Mouse (Mus musculus) intestine, postnatal 0 days (tissue): ENCODE measurements around the gene Jund. TPM values are rescaled to one million over a fixed set of nuclear protein-coding genes. Genes with fewer than 3 reads are reported as not detected.

Source experiments
- ATAC-seq: fragments of 200-750 bp; cut with Nextera tagmentation; 2 replicates; pipeline ENCODE4 v1.8.0; 2017; ENCODE audit warnings: mild to moderate bottlenecking, moderate TSS enrichment, moderate library complexity
- H3K27ac ChIP-seq: fragments of 300-500 bp; sonication (generic); 2 replicates; pipeline ENCODE4 v1.5.1; 2014; ENCODE audit warnings: mild to moderate bottlenecking, low read depth, low read length, moderate library complexity
- H3K27me3 ChIP-seq: fragments of 300-500 bp; sonication (generic); replicated peaks from 2 replicates; pipeline ENCODE4 v1.6.1; 2014; ENCODE audit warnings: low read length, mixed read lengths; ENCODE audit not compliant: control insufficient read depth, insufficient read depth
- H3K36me3 ChIP-seq: fragments of 300-500 bp; sonication (generic); 2 replicates; pipeline ENCODE4 v1.6.1; 2014; ENCODE audit warnings: mild to moderate bottlenecking, moderate library complexity; ENCODE audit not compliant: control insufficient read depth, insufficient read depth
- H3K4me1 ChIP-seq: fragments of 300-500 bp; sonication (generic); replicated peaks from 2 replicates; pipeline ENCODE4 v1.6.1; 2014; ENCODE audit warnings: antibody characterized with exemption, low read length, mixed read lengths; ENCODE audit not compliant: control insufficient read depth, insufficient read depth
- H3K4me2 ChIP-seq: fragments of 300-500 bp; sonication (generic); replicated peaks from 2 replicates; pipeline ENCODE4 v1.6.1; 2014; ENCODE audit warnings: low read depth, mild to moderate bottlenecking, moderate library complexity
- H3K4me3 ChIP-seq: fragments of 300-500 bp; sonication (generic); 2 replicates; pipeline ENCODE4 v1.5.1; 2014; ENCODE audit warnings: low read depth, low read length
- H3K9ac ChIP-seq: fragments of 300-500 bp; sonication (generic); 2 replicates; pipeline ENCODE4 v1.6.1; 2014; ENCODE audit warnings: mild to moderate bottlenecking, low read depth, low read length
- H3K9me3 ChIP-seq: fragments of 300-500 bp; sonication (generic); 2 replicates; pipeline ENCODE4 v1.6.1; 2016; ENCODE audit warnings: mixed run types; ENCODE audit not compliant: control insufficient read depth
- CTCF ChIP-seq: sonication (generic); IDR thresholded peaks from 2 replicates; pipeline ENCODE4 v1.5.1; 2016; ENCODE audit warnings: low read depth, mild to moderate bottlenecking, control low read depth, antibody characterized with exemption, moderate library complexity
- WGBS: fragments of 180-500 bp; shearing (Covaris S2); extraction: QIAGEN DNeasy Blood & Tissue Kit; methylation state at CpG from one replicate; pipeline ENCODE4 v1.1.7; 2014; 5-methylcytosine and 5-hydroxymethylcytosine counted together
- polyA plus RNA-seq: library from polyadenylated mRNA; unstranded; fragments of >200 nt; fragmentation: Nextera tagmentation; extraction: Ambion mirVana; gene quantifications from 2 replicates; pipeline ENCODE4 v1.2.1, GENCODE M21; 2015

Jund gene
- polyA plus RNA-seq, 1 experiment from 2014 or later = 121 TPM

GRCm38 (mm10) chr8:70673079-70673856 lies 25.5 kb upstream of the Jund start, which contains the start of gene Lsm4:
Lsm4 (plus strand) TSS chr8:70673248.
- H3K36me3 ChIP-seq = peaks cover 5% of the 10 kb centered on the region; the same call in 1 of the 2 replicates
- peaks cover 8% of the 10 kb centered on the region; the same call in 1 of the 2 replicates for H3K4me1 ChIP-seq
- H3K4me2 ChIP-seq = peak within 1 kb of the TSS; percentile 66
- peak within 1 kb of the TSS; percentile 95 for H3K27ac ChIP-seq
- peak; percentile 92 for TF ChIP-seq CTCF
- peak within 1 kb of the TSS; percentile 40 for H3K9ac ChIP-seq
- H3K9me3 ChIP-seq = no peaks in the 10 kb centered on the region
- peak within 1 kb of the TSS; percentile 66 for H3K4me3 ChIP-seq
- ATAC-seq = peak; percentile 95
- WGBS = under 1% methylated on average over 60 of the region's 60 CpGs
- H3K27me3 ChIP-seq = no peaks in the 10 kb centered on the region

DNA sequence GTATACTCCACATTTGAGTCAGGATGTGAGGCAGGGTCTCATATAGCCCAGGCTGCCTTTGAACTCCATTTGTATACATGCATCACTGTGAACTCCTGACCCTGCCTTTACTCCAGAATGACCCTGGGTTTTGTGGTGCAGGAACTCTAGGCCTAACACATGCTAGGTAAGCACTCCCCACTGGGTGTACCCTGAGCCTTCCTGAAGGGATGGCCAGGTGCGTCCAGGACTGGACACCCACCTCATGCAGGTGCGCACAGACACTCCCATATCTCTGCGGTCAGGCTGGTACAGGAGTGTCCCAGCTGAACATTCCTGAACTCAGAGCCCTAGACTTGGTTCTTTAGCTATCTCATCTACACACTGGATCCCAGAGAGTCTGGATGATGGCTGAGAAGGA lies 24.6 kb upstream of the Jund start:
- Histone ChIP-seq H3K9ac (no peak overlapping the region), H3K9me3 (no peaks in the 10 kb centered on the region), H3K4me3 (peak overlapping the region; percentile 66), H3K36me3 (peaks cover 8% of the 10 kb centered on the region; the same call in 1 of the 2 replicates), H3K4me1 (peaks cover 8% of the 10 kb centered on the region; the same call in 1 of the 2 replicates), H3K27ac (peak overlapping the region; percentile 95), H3K4me2 (peak overlapping the region; percentile 66), H3K27me3 (no peaks in the 10 kb centered on the region)
- no peak for ATAC-seq
- WGBS = 45% methylated on average over 3 of the region's 3 CpGs
- no peak for TF ChIP-seq CTCF

GRCm38 (mm10) chr8:70674716-70675115 lies 24.0 kb upstream of the Jund start:
- no peak overlapping the region for H3K9ac ChIP-seq
- no peak for TF ChIP-seq CTCF
- no peak for ATAC-seq
- H3K4me2 ChIP-seq = peak overlapping the region; percentile 66; the same call in 1 of the 2 replicates
- no peaks in the 10 kb centered on the region for H3K27me3 ChIP-seq
- 48% methylated on average over 4 of the region's 4 CpGs for WGBS
- peaks cover 8% of the 10 kb centered on the region; the same call in 1 of the 2 replicates for H3K4me1 ChIP-seq
- H3K27ac ChIP-seq = peak overlapping the region; percentile 95
- no peaks in the 10 kb centered on the region for H3K9me3 ChIP-seq
- no peak overlapping the region for H3K4me3 ChIP-seq
- H3K36me3 ChIP-seq = peaks cover 8% of the 10 kb centered on the region; the same call in 1 of the 2 replicates

- no peak overlapping the region for H3K4me2 ChIP-seq
- no peaks in the 10 kb centered on the region for H3K27me3 ChIP-seq
- no peak overlapping the region for H3K4me3 ChIP-seq
- ATAC-seq = no peak
- 71% methylated on average over 1 of the region's 1 CpGs for WGBS
- peaks cover 8% of the 10 kb centered on the region; the same call in 1 of the 2 replicates for H3K36me3 ChIP-seq
- no peak for TF ChIP-seq CTCF
- no peaks in the 10 kb centered on the region for H3K9me3 ChIP-seq
- H3K9ac ChIP-seq = no peak overlapping the region
- peaks cover 8% of the 10 kb centered on the region; the same call in 1 of the 2 replicates for H3K4me1 ChIP-seq
- H3K27ac ChIP-seq = peak overlapping the region; percentile 95; the same call in 1 of the 2 replicates
These were observed 23.4 kb upstream of the Jund start for GRCm38 (mm10) chr8:70675336-70675735.

GRCm38 (mm10) chr8:70677451-70678080 lies 21.2 kb upstream of the Jund start:
- Histone ChIP-seq H3K36me3 (peaks cover 8% of the 10 kb centered on the region; the same call in 1 of the 2 replicates), H3K4me1 (peaks cover 13% of the 10 kb centered on the region), H3K27me3 (no peaks in the 10 kb centered on the region), H3K4me3 (no peak overlapping the region), H3K9ac (no peak overlapping the region), H3K27ac (no peak overlapping the region), H3K4me2 (no peak overlapping the region), H3K9me3 (no peaks in the 10 kb centered on the region)
- TF ChIP-seq CTCF = no peak
- ATAC-seq = no peak
- WGBS = 89% methylated on average over 15 of the region's 15 CpGs

DNA sequence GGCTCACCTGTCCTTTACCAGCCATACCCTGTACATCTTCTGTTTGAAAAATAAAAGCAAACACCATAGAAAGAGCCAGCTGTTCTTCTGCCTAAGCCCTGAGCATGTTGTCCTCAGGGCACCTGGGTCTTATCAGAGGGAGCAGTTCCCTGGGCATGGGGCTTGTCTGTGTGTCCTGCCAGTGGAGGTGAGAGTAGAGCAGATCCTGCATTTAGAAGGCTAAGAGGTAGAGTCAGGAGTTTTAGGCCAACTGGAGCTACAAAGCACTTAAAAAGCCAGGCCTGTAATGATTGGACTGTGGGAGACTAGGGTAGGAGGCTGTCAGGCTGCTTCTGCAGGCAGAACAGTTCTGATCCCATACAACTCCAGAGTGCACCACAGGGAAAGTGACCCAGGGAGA lies 20.1 kb upstream of the Jund start:
- H3K4me2 ChIP-seq = no peak overlapping the region
- no peak for TF ChIP-seq CTCF
- H3K27ac ChIP-seq = peak overlapping the region; percentile 75; the same call in 1 of the 2 replicates

More for the DNA sequence above, 20.1 kb upstream of the Jund start:
- Histone ChIP-seq H3K9me3 (no peaks in the 10 kb centered on the region), H3K27me3 (no peaks in the 10 kb centered on the region), H3K9ac (no peak overlapping the region), H3K36me3 (peaks cover 8% of the 10 kb centered on the region; the same call in 1 of the 2 replicates), H3K4me1 (peaks cover 14% of the 10 kb centered on the region), H3K4me3 (no peak overlapping the region)
- no peak for ATAC-seq
